Mouse (Mus musculus): ENCODE results near the gene Cd47. TPM values are rescaled to one million over a fixed set of nuclear protein-coding genes. Genes with fewer than 3 reads are reported as not detected.

The Cd47 gene
- polyA plus RNA-seq, 1 experiment from 2014 or later = 157 TPM

DNA sequence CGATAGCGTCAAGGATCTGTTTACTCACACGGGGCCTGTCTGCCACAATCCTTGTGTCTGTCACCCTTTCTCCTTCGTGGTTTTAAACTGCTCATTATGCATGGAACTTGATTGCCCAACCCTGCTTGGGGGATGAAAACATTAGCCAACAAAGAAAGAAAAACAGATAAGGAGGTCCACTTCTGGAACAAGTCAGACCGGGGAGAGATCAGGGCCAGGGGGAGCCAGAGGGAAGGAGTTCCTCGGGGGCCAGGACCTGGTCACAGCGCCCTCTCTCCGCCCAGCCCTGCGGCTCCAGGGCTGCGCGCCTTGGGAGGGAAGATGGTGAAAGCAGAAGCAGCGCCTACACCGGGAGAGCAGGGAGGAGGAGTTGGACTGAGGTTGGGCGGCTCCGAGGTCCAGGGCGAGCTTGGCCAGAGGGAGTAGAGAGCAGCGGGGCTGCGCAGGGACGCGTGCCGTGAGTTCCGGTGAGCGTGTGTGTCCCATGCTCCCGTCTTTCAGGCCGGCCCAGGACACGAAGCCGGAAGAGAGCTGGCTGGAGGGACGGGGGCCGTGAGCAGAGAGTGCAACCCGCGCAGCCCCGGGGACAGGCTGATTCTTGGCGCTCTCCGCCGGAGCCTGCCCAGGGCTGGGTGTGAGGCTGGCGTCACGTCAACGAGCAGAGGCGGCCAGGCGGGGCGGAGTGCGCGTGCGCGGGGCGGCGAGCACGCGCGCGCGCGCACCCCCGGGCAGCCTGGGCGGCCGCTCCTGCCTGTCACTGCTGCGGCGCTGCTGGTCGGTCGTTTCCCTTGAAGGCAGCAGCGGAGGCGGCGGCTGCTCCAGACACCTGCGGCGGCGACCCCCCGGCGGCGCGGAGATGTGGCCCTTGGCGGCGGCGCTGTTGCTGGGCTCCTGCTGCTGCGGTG lies 54.9 kb downstream of the Cd47 start:
- Histone ChIP-seq H3K27me3 (ENCODE audit: control insufficient read depth, insufficient read depth, low read depth, low read length) (no peaks in the 10 kb centered on the region), H3K36me3 (ENCODE audit: control insufficient read depth, insufficient read depth, low read length) (no peaks in the 10 kb centered on the region), H3K27ac (ENCODE audit: low read length) (peak overlapping the region; percentile 98), H3K4me3 (ENCODE audit: low read depth, low read length) (peak overlapping the region; percentile 93), H3K4me1 (ENCODE audit: control insufficient read depth, insufficient read depth, low read length) (peaks cover 10% of the 10 kb centered on the region), H3K4me2 (ENCODE audit: low read length) (peak overlapping the region; percentile 67), H3K9ac (ENCODE audit: low read depth, low read length) (peak overlapping the region; percentile 96), H3K9me3 (replicated peaks; ENCODE audit: control insufficient read depth, low read length, poor library complexity, severe bottlenecking) (no peaks in the 10 kb centered on the region)
- under 1% methylated on average over 48 of the region's 74 CpGs for WGBS
- ATAC-seq = peak; percentile 97

DNA sequence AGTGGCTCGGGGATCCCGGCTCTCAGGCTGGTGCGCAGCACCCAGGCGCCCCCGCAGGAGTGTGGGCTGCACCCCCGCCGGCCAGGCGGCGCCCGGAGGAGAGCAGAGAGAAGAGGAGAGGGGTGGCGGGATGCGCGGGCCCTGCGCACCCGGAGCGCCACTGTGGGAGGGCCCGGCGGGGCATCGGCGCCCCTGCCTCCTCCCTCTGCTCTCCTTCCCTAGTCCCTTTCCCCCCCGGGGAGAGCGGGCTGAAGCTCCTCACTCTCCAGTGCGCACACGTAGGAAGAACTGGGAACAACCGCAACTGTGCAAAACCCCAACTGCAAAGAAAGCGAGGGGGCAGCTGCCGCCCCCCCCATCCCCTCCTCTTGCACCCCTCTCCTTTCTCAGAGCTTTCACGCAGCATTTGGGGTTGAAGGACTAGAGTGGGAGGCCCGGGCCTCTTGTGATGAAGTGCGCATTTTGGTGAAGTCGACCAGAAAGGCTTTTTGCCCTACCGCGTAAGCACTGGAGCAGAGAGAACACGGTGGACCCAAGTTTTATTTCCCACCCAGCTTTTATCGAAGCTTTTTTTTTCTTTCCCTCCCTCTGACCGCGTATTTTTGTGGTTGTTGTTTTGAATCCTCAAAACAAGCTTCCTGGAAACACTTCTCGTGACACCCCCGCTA lies 55.6 kb downstream of the Cd47 start:
- under 1% methylated on average over 28 of the region's 39 CpGs for WGBS

DNA sequence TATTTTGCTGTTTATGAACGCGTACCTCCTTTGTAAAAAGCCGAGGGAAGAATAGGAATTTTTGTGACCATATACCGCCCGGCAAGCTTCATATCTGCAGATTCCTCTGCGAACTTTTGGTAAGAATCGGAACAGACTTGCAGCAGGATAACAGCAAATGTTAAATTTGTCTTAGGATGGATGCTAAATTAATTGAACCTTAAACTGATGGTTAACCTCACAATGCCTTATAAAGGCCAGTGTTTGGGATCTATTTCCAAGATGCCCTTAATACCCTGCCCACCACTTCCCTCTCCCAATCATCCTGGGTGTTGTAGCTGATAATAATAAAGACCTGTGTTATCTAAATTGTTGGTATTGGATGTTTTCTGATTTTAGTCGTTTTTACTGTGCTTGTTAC lies 56.3 kb downstream of the Cd47 start:
- peak overlapping the region; percentile 93 for H3K4me3 ChIP-seq (ENCODE audit: low read depth, low read length)
- peaks cover 10% of the 10 kb centered on the region for H3K4me1 ChIP-seq (ENCODE audit: control insufficient read depth, insufficient read depth, low read length)
- WGBS = 19% methylated on average over 8 of the region's 8 CpGs
- H3K4me2 ChIP-seq (ENCODE audit: low read length) = peak overlapping the region; percentile 67
- no peaks in the 10 kb centered on the region for H3K27me3 ChIP-seq (ENCODE audit: control insufficient read depth, insufficient read depth, low read depth, low read length)
- no peak overlapping the region; the same call in 1 of the 2 replicates for H3K27ac ChIP-seq (ENCODE audit: low read length)
- no peaks in the 10 kb centered on the region for H3K36me3 ChIP-seq (ENCODE audit: control insufficient read depth, insufficient read depth, low read length)
- H3K9me3 ChIP-seq (replicated peaks; ENCODE audit: control insufficient read depth, low read length, poor library complexity, severe bottlenecking) = no peaks in the 10 kb centered on the region
- H3K9ac ChIP-seq (ENCODE audit: low read depth, low read length) = peak overlapping the region; percentile 96
- ATAC-seq = no peak

More for the DNA sequence above, 55.6 kb downstream of the Cd47 start:
- Histone ChIP-seq H3K9me3 (replicated peaks; ENCODE audit: control insufficient read depth, low read length, poor library complexity, severe bottlenecking) (no peaks in the 10 kb centered on the region), H3K27ac (ENCODE audit: low read length) (peak overlapping the region; percentile 98), H3K36me3 (ENCODE audit: control insufficient read depth, insufficient read depth, low read length) (no peaks in the 10 kb centered on the region), H3K4me1 (ENCODE audit: control insufficient read depth, insufficient read depth, low read length) (peaks cover 10% of the 10 kb centered on the region), H3K4me2 (ENCODE audit: low read length) (peak overlapping the region; percentile 67), H3K4me3 (ENCODE audit: low read depth, low read length) (peak overlapping the region; percentile 93), H3K27me3 (ENCODE audit: control insufficient read depth, insufficient read depth, low read depth, low read length) (no peaks in the 10 kb centered on the region), H3K9ac (ENCODE audit: low read depth, low read length) (peak overlapping the region; percentile 96)
- ATAC-seq = peak; percentile 84

DNA sequence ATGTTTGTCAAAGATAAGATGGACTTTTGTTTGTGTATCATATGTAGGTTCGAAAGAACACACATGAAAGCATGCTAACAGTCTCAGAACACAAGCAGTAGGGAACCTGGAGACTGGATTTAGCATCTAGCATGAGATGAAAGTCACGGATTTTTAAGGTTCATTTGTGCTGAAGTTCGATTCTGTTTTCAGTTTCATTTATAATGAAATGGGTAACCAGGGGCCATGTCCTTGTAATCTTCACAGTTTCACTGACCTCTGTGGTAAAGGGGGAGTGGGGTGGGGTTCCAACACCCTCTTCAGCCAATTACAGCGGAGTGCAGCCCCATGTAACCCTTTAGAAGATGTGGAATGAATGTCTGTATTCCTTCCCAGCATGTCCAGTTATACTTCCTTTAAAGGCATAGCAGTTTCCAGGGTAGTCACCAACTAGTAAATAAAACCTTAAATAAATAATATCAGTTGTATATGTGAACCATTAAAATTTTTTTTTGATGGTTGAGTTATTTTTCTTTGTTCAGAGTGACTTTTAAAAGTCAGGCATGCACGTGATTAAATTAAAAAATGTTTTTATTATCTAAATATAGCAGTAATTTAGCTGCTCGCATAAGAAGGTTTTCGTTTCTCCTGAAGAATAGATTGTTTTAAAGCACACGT lies 57.3 kb downstream of the Cd47 start:
- no peak for ATAC-seq
- Histone ChIP-seq H3K27ac (ENCODE audit: low read length) (no peak overlapping the region), H3K9me3 (replicated peaks; ENCODE audit: control insufficient read depth, low read length, poor library complexity, severe bottlenecking) (no peaks in the 10 kb centered on the region), H3K4me2 (ENCODE audit: low read length) (peak overlapping the region; percentile 61), H3K4me1 (ENCODE audit: control insufficient read depth, insufficient read depth, low read length) (peaks cover 10% of the 10 kb centered on the region), H3K27me3 (ENCODE audit: control insufficient read depth, insufficient read depth, low read depth, low read length) (no peaks in the 10 kb centered on the region), H3K36me3 (ENCODE audit: control insufficient read depth, insufficient read depth, low read length) (no peaks in the 10 kb centered on the region), H3K9ac (ENCODE audit: low read depth, low read length) (peak overlapping the region; percentile 47; the same call in 1 of the 2 replicates), H3K4me3 (ENCODE audit: low read depth, low read length) (peak overlapping the region; percentile 31)
- WGBS = 42% methylated on average over 8 of the region's 8 CpGs

DNA sequence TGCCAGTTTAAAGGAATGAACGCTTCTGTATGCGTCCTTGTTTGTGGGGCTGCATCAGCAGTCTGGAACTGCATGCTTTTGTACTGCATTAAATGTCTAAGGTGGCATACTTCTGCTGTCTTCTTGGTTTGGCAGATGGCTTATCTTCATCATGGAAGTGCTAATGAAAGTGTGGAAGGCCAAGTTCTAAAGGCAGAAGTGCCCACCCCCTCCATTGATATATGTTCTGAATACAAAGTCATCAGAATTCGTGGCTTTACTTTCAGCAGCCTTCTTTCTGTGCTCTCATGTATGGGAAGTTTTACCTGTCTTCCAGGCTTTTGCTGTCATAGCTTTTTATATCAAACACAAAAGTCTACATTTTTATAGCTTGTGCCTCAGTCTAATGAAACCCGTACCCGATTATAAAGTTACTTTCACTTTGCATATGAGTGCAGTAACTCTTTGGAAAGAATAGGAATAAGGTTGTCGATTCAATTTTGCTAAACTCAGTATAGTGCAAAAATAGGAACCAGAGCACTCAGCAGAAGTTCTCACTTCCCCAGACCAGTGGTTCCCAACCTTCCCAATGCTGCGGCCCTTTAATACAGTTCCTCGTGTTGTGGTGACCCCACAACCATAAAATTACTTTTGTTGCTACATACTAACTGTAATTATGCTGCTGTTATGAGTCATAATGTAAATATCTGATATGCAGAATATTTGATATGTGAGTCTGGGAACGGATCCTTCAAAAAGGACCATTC lies 58.0 kb downstream of the Cd47 start:
- WGBS = 75% methylated on average over 9 of the region's 9 CpGs
- Histone ChIP-seq H3K4me2 (ENCODE audit: low read length) (peak overlapping the region; percentile 61), H3K27ac (ENCODE audit: low read length) (no peak overlapping the region), H3K36me3 (ENCODE audit: control insufficient read depth, insufficient read depth, low read length) (no peaks in the 10 kb centered on the region), H3K27me3 (ENCODE audit: control insufficient read depth, insufficient read depth, low read depth, low read length) (no peaks in the 10 kb centered on the region), H3K9me3 (replicated peaks; ENCODE audit: control insufficient read depth, low read length, poor library complexity, severe bottlenecking) (no peaks in the 10 kb centered on the region), H3K9ac (ENCODE audit: low read depth, low read length) (0 out of 2 replicates have a peak overlapping the region, but pooled peaks have one; percentile 17), H3K4me3 (ENCODE audit: low read depth, low read length) (peak overlapping the region; percentile 29), H3K4me1 (ENCODE audit: control insufficient read depth, insufficient read depth, low read length) (peaks cover 10% of the 10 kb centered on the region)
- no peak for ATAC-seq

DNA sequence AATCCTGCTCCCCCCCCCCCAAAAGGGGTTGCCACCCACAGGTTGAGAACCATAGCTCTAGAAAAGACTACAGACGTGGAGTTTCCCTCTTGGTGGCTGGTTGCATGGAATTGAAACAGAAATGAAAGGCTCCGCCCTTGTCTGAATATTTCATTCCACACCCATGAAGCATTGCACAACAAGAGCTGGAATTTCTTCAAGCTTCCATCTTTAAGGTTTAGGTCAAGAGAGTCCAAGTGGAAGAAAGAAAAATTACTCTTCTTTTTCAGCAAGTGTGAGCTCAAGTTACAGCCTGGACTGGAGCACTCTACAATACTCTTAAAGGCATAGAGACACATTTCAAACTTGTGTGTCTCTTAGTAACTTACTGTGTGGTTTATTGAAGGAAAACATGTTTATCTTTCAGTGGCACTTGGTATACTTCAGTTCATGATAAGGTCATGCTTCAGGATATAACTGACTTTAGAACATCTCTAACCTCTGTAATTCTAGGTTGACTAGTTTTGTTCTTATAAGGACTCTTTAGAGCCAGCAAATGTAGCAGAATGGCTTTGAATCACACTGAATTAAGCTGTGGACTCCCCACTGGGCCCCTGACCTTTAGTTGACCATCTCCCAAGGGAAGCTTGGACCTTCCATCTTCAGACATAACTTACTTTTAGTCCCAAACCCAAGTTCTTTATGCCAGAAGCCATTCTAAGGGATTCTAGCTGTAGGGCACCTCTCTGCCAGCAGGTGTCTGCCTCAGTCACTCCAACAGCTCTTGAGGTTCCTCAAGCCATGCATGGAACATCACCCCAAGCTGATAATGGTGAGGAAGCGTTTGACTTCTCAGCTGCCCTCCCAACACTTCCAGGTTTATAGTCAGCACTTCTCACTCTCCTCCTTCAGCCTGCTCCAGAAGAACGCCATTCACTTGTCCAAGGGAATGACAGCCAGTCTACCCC lies 58.8 kb downstream of the Cd47 start:
- Histone ChIP-seq H3K4me2 (ENCODE audit: low read length) (peak overlapping the region; percentile 61), H3K9ac (ENCODE audit: low read depth, low read length) (no peak overlapping the region), H3K4me1 (ENCODE audit: control insufficient read depth, insufficient read depth, low read length) (peaks cover 10% of the 10 kb centered on the region), H3K27ac (ENCODE audit: low read length) (no peak overlapping the region), H3K36me3 (ENCODE audit: control insufficient read depth, insufficient read depth, low read length) (no peaks in the 10 kb centered on the region), H3K27me3 (ENCODE audit: control insufficient read depth, insufficient read depth, low read depth, low read length) (no peaks in the 10 kb centered on the region), H3K9me3 (replicated peaks; ENCODE audit: control insufficient read depth, low read length, poor library complexity, severe bottlenecking) (no peaks in the 10 kb centered on the region), H3K4me3 (ENCODE audit: low read depth, low read length) (no peak overlapping the region)
- no peak for ATAC-seq
- WGBS = 88% methylated on average over 4 of the region's 4 CpGs

DNA sequence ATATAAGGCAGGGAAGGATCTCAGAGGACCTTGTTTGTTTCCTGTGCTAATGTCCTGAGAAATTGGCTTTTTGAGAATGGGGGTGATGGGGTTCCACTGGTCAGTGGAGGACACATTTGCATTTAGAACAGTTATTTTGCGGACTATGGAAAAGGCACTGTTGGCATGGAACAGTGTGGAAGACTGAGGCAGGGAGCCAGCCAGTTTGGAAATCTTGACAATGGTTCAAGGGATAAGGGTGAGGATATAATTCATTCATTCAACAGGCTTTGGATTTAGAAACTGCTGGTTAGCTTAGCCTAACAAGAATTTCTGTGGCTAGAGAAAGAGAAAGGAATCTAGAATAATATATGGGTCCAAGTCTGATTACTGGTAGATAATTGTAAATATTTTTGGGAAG lies 61.7 kb downstream of the Cd47 start:
- no peaks in the 10 kb centered on the region for H3K36me3 ChIP-seq (ENCODE audit: control insufficient read depth, insufficient read depth, low read length)
- H3K9me3 ChIP-seq (replicated peaks; ENCODE audit: control insufficient read depth, low read length, poor library complexity, severe bottlenecking) = 0 out of 2 replicates have a peak, but pooled peaks cover 3% of the 10 kb centered on the region
- H3K4me2 ChIP-seq (ENCODE audit: low read length) = no peak overlapping the region
- no peaks in the 10 kb centered on the region for H3K27me3 ChIP-seq (ENCODE audit: control insufficient read depth, insufficient read depth, low read depth, low read length)
- no peak overlapping the region for H3K9ac ChIP-seq (ENCODE audit: low read depth, low read length)
- no peak for ATAC-seq
- H3K4me3 ChIP-seq (ENCODE audit: low read depth, low read length) = no peak overlapping the region
- 0 out of 2 replicates have a peak, but pooled peaks cover 6% of the 10 kb centered on the region for H3K4me1 ChIP-seq (ENCODE audit: control insufficient read depth, insufficient read depth, low read length)
- no peak overlapping the region for H3K27ac ChIP-seq (ENCODE audit: low read length)
- WGBS = 89% methylated on average over 1 of the region's 1 CpGs
